Mouse (Mus musculus): ENCODE measurements around the gene Lrpap1.

DNA sequence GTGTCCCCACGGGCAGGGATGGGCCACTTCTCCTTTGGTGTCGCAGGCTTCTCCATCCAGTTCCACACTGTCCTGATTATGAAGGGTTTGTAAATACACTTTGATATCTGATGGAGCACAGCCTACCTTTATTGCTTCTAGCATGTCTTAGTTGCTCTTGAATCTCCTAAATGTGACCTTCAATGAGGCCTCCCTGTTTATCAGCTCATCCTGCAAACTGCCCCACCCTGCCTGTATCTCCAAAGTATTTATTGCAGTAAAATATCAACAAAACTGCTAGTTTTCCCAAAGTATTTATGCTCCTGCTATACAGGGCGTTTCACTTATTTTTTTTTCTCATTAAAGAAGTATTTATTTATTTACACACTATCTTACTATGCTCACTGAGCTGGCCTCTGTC is 10.4 kb upstream of the Lrpap1 start:
- TF ChIP-seq CTCF (IDR thresholded peaks at IDR 0.05; ENCODE audit: extremely low read depth, insufficient read depth, low read length) = no peak
- no peak for TF ChIP-seq POLR2A (IDR thresholded peaks at IDR 0.05; ENCODE audit: extremely low read depth, insufficient read depth, low read length)
